Mouse (Mus musculus) stomach, embryonic 15.5 days (tissue): ENCODE data around the gene Pdzd2. TPM values are rescaled to one million over a fixed set of nuclear protein-coding genes. Genes with fewer than 3 reads are reported as not detected.
A peak's percentile ranks its signal among the peaks of the same experiment; 100 is the strongest.

Source experiments
- ATAC-seq: fragments of 200-750 bp; cut with Nextera tagmentation; 2 replicates; pipeline ENCODE4 v1.8.0; 2017; ENCODE audit warnings: low read depth, moderate number of reproducible peaks, moderate TSS enrichment; ENCODE audit not compliant: insufficient read depth, low FRiP score
- H3K27ac ChIP-seq: fragments of 300-500 bp; sonication (generic); 2 replicates; pipeline ENCODE4 v1.5.1; 2015; ENCODE audit warnings: mild to moderate bottlenecking, inconsistent platforms
- H3K27me3 ChIP-seq: fragments of 300-500 bp; sonication (generic); replicated peaks from 2 replicates; pipeline ENCODE4 v1.6.1; 2015; ENCODE audit warnings: inconsistent platforms
- H3K36me3 ChIP-seq: fragments of 300-500 bp; sonication (generic); 2 replicates; pipeline ENCODE4 v1.6.1; 2015; ENCODE audit warnings: inconsistent platforms
- H3K4me1 ChIP-seq: fragments of 300-500 bp; sonication (generic); 2 replicates; pipeline ENCODE4 v1.6.1; 2015; ENCODE audit warnings: inconsistent platforms
- H3K4me2 ChIP-seq: fragments of 300-500 bp; sonication (generic); 2 replicates; pipeline ENCODE4 v1.6.1; 2015; ENCODE audit warnings: mild to moderate bottlenecking, inconsistent platforms
- H3K4me3 ChIP-seq: fragments of 300-500 bp; sonication (generic); replicated peaks from 2 replicates; pipeline ENCODE4 v1.5.1; 2015; ENCODE audit warnings: inconsistent platforms
- H3K9ac ChIP-seq: fragments of 300-500 bp; sonication (generic); 2 replicates; pipeline ENCODE4 v1.6.1; 2015; ENCODE audit warnings: inconsistent platforms
- H3K9me3 ChIP-seq: fragments of 300-500 bp; sonication (generic); 2 replicates; pipeline ENCODE4 v1.6.1; 2016; ENCODE audit warnings: inconsistent platforms
- WGBS: fragments of 180-500 bp; shearing (Covaris S2); methylation state at CpG from one replicate; pipeline ENCODE4 v1.1.7; 2015; 5-methylcytosine and 5-hydroxymethylcytosine counted together
- polyA plus RNA-seq: library from polyadenylated mRNA; unstranded; fragments of >200 nt; fragmentation: Nextera tagmentation; extraction: Ambion mirVana; gene quantifications from 2 replicates; pipeline ENCODE4 v1.2.1, GENCODE M21; 2015

The Pdzd2 gene
- polyA plus RNA-seq, 1 experiment from 2014 or later, result 28.3 TPM

DNA sequence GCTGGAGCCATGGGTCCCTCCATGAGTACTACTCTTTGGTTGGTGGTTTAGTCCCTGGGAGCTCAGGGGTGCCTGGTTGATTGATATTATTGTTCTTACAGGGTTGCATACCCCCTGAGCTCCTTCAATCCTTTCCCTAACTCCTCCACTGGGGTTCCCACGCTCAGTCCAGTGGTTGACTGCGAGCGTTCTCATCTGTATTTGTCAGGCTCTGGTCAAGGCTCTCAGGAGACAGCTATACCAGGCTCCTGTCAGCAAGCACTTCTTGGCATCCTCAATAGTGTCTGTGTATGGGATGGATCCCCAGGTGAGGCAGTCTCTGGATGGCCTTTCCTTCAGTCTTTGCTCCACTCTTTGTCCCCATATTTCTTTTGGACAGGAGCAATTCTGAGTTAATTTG, 392.8 kb downstream of the Pdzd2 start:
- Histone ChIP-seq H3K36me3 (peaks cover 7% of the 10 kb centered on the region), H3K4me1 (no peaks in the 10 kb centered on the region), H3K4me3 (no peak overlapping the region), H3K27me3 (no peaks in the 10 kb centered on the region), H3K27ac (no peak overlapping the region), H3K9me3 (no peaks in the 10 kb centered on the region), H3K4me2 (no peak overlapping the region), H3K9ac (no peak overlapping the region)
- ATAC-seq, result no peak
- WGBS, result 97% methylated on average over 3 of the region's 3 CpGs

DNA sequence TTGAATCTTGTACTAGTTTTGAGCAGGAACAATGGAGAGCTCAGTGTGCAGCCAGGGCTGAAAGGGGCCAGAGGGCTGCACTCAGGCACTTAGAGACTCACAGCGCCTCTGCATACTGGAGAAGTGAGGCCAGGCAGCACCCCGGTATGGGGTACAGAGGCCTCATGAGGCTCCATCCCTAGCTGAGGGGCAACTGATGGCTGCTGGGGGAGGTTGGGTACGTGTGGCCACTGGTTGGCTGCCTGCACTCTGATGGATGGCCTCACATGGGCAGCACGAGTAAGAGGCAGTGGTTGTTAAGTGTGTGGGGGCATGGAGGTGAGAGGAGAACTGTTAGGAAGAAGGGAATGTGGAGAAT, 398.3 kb downstream of the Pdzd2 start:
- no peaks in the 10 kb centered on the region for H3K4me1 ChIP-seq
- no peaks in the 10 kb centered on the region for H3K27me3 ChIP-seq
- WGBS, result 39% methylated on average over 4 of the region's 4 CpGs
- H3K9ac ChIP-seq, result no peak overlapping the region
- no peaks in the 10 kb centered on the region for H3K9me3 ChIP-seq
- 0 out of 2 replicates have a peak, but pooled peaks have one; percentile 43 for ATAC-seq
- H3K4me3 ChIP-seq, result no peak overlapping the region
- peaks cover 7% of the 10 kb centered on the region for H3K36me3 ChIP-seq
- H3K27ac ChIP-seq, result no peak overlapping the region
- H3K4me2 ChIP-seq, result no peak overlapping the region

DNA sequence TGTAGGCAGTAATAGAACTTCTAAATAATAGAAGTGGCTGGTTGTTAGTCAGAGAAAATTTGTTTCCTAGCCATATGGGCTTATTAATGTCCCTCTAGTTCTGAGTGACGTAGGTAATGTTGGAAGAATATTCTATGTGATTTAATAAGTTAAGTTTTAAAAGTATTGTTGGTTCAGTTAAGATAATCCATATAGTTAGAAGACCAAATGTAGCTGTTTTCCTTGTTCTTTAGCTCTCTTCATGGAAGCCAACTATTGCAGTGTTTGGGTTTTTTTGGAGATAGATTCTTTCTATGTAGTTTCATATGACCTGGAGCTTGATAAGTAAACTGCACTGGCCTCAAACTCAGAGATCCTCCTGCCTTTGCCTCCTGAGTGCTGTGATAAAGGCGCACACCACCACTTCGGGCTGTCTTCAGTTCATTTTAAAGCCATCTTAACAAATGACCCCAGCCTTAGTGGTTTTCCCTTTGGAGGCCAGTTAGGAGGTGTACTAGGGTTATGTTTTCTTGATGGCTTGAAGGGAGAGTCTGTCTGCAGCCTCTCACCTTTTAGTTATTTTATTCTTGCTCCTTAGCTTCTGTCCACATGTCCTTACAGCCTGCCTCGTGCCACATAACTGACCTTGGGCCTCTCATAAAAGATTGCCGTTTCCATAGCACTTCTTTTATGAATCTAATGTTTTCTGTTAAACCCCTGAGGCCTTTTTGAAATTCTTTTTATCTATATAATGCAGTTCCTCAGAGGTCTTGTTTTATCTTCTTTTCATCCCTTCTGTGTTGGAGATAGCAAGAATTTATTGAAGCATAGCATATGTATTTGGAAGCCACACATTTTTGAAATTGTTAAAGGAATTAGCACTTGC, 399.0 kb downstream of the Pdzd2 start:
- no peak overlapping the region for H3K4me2 ChIP-seq
- H3K4me1 ChIP-seq, result no peaks in the 10 kb centered on the region
- no peaks in the 10 kb centered on the region for H3K27me3 ChIP-seq
- 75% methylated on average over 5 of the region's 5 CpGs for WGBS
- H3K9ac ChIP-seq, result no peak overlapping the region
- peaks cover 7% of the 10 kb centered on the region for H3K36me3 ChIP-seq
- peak; percentile 47; the same call in 1 of the 2 replicates for ATAC-seq
- H3K9me3 ChIP-seq, result no peaks in the 10 kb centered on the region
- H3K4me3 ChIP-seq, result no peak overlapping the region
- no peak overlapping the region for H3K27ac ChIP-seq

DNA sequence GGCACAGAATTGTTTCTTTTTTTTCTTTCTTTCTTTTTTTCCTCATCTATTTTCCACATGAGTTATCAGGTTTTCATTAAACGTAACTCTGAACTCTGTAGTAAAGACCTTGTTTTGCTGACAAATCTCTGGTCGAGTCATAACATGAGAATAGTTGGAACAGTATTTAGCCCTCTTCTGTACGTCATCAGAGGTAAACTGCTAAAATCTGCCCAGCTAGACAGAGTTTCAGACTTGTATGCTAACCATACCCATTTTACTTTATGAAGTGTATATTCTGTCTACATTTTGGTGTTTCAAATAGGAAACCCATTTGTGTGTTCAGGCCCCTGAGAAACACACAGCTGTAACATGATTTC, 402.0 kb downstream of the Pdzd2 start:
- ATAC-seq, result no peak
- H3K9me3 ChIP-seq, result no peaks in the 10 kb centered on the region
- 68% methylated on average over 3 of the region's 3 CpGs for WGBS

DNA sequence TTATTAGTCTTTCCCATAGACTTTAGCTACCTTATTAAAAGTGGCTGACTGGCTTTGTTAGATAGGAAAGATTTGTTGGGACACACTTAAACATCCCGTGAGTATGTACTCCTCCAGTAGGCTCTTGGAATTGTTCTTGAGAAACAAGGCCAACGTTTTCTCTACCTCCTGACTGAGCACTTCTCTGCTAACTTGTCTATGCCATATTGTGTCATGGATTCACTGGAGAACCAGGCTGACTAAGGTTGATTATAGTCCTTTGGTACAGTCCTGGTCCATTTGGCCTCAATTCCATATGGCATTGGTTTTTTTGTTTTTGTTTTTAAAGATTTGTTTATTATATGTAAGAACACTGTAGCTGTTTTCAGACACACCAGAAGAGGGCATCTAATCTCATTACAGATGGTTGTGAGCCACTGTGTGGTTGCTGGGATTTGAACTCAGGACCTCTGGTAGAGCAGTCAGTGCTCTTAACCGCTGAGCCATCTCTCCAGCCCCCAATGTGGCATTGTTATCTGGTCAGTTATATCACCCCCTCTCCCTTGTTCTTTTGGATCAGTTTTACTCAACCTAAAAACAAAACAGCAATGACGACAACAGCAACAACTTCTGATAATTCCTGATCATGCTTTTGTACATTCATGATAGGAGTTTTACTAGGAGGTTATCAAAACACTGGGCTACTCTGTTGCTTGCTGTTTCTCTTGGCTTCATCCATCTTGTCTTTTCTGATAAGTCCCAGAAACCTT, 402.5 kb downstream of the Pdzd2 start:
- Histone ChIP-seq H3K9me3 (no peaks in the 10 kb centered on the region), H3K36me3 (peaks cover 3% of the 10 kb centered on the region), H3K4me2 (no peak overlapping the region), H3K9ac (no peak overlapping the region), H3K4me3 (no peak overlapping the region), H3K27me3 (no peaks in the 10 kb centered on the region), H3K27ac (no peak overlapping the region), H3K4me1 (no peaks in the 10 kb centered on the region)
- WGBS, result 85% methylated on average over 4 of the region's 4 CpGs
- ATAC-seq, result no peak

More for the DNA sequence above, 402.0 kb downstream of the Pdzd2 start:
- no peaks in the 10 kb centered on the region for H3K27me3 ChIP-seq
- H3K36me3 ChIP-seq, result peaks cover 5% of the 10 kb centered on the region
- no peak overlapping the region for H3K9ac ChIP-seq
- H3K4me1 ChIP-seq, result no peaks in the 10 kb centered on the region
- no peak overlapping the region for H3K4me3 ChIP-seq
- no peak overlapping the region for H3K4me2 ChIP-seq
- no peak overlapping the region for H3K27ac ChIP-seq

DNA sequence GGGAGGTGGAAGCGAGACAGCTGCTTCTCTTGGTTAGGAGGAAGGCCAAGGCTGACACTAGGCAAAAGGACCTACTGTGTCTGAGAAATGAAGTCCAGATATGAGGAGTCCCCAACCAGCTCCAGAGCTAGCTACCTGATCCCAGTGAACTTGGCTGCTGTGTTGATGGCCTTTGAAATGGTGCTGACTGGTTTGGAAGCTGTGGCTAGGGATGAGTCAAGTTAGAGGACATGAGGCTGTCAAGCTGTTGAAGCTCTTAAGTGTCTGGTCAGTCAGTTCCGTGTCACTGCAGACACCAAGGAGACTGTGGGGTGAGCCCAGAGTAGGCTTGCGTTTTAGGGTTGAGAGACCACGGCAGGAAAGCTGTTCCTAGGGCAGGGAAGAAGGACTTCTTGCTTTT, 405.3 kb downstream of the Pdzd2 start:
- Histone ChIP-seq H3K27ac (no peak overlapping the region), H3K27me3 (no peaks in the 10 kb centered on the region), H3K9ac (no peak overlapping the region), H3K4me3 (no peak overlapping the region), H3K9me3 (no peaks in the 10 kb centered on the region), H3K4me1 (peaks cover 13% of the 10 kb centered on the region; the same call in 1 of the 2 replicates), H3K4me2 (no peak overlapping the region), H3K36me3 (no peaks in the 10 kb centered on the region)
- WGBS, result 80% methylated on average over 4 of the region's 4 CpGs
- ATAC-seq, result no peak

DNA sequence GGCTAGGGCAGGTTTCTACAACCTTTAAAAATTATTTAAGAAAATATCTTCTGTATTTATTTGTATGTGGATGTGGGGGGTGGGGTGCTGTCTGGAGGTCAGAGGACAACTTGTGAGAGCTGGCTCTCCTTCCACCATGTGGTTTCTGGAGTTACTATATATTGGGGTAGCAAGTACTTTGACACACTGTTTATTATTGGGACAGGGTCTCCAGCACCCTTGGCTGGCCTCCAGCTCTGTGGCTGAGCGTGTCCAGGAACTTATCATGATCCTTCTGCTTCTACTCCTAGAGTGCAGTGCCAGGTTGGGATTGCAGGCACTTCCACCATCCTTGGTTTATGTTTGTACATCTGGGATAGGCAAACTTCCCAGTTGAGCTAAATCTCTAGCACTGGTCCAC, 408.4 kb downstream of the Pdzd2 start:
- no peak overlapping the region for H3K4me3 ChIP-seq
- H3K4me2 ChIP-seq, result no peak overlapping the region
- no peaks in the 10 kb centered on the region for H3K36me3 ChIP-seq
- peak overlapping the region; percentile 35; the same call in 1 of the 2 replicates for H3K27ac ChIP-seq
- H3K9me3 ChIP-seq, result no peaks in the 10 kb centered on the region
- no peak overlapping the region for H3K9ac ChIP-seq
- peaks cover 13% of the 10 kb centered on the region; the same call in 1 of the 2 replicates for H3K4me1 ChIP-seq
- no peak for ATAC-seq
- no peaks in the 10 kb centered on the region for H3K27me3 ChIP-seq
- 25% methylated on average over 1 of the region's 1 CpGs for WGBS

DNA sequence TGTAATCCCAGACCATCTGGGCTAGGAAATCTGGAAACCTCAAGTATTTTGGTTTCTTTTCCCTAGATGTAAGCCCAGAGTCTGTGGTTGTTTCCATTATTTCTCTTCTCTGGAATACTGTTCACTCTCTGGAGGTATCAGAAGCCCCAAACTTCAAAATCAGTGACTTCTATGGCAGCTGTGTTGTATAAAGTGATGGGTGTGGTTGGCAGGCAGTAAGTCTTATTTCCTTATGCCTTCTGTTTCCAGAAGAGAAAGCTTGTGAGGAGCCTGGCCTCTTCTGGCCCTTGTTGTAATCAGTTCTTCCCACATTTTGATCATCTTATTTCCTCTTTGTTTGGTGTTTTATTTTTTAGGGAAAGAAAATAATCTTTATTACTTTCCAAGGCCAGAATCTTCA, 408.8 kb downstream of the Pdzd2 start:
- no peak overlapping the region for H3K9ac ChIP-seq
- no peak overlapping the region for H3K4me3 ChIP-seq
- peak overlapping the region; percentile 35; the same call in 1 of the 2 replicates for H3K27ac ChIP-seq
- H3K36me3 ChIP-seq, result no peaks in the 10 kb centered on the region
- no peaks in the 10 kb centered on the region for H3K27me3 ChIP-seq
- no peaks in the 10 kb centered on the region for H3K9me3 ChIP-seq
- no peak for ATAC-seq
- peaks cover 13% of the 10 kb centered on the region; the same call in 1 of the 2 replicates for H3K4me1 ChIP-seq
- no peak overlapping the region for H3K4me2 ChIP-seq

DNA sequence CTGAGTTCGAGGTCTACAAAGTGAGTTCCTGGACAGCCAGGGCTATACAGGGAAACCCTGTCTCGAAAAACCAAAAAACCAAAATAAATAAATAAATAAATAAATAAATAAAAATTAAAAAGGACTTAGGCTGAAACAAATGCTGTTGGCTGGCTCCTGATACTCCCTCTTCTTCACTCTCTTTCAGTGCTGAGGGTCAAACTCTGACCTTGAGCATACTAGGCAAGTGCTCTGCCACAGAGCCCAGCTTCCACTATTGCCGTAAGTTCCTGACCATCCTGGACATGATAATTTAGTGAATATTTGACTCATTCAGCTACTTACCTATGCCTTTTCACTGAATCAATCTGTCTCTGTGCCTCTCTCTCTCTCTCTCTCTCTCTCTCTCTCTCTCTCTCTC, 409.3 kb downstream of the Pdzd2 start:
- H3K4me1 ChIP-seq, result peaks cover 16% of the 10 kb centered on the region; the same call in 1 of the 2 replicates
- no peaks in the 10 kb centered on the region for H3K36me3 ChIP-seq
- no peaks in the 10 kb centered on the region for H3K9me3 ChIP-seq
- H3K27me3 ChIP-seq, result no peaks in the 10 kb centered on the region
- 80% methylated on average over 3 of the region's 3 CpGs for WGBS
- no peak overlapping the region for H3K4me2 ChIP-seq
- no peak overlapping the region for H3K27ac ChIP-seq
- ATAC-seq, result no peak
- H3K4me3 ChIP-seq, result no peak overlapping the region
- no peak overlapping the region for H3K9ac ChIP-seq

DNA sequence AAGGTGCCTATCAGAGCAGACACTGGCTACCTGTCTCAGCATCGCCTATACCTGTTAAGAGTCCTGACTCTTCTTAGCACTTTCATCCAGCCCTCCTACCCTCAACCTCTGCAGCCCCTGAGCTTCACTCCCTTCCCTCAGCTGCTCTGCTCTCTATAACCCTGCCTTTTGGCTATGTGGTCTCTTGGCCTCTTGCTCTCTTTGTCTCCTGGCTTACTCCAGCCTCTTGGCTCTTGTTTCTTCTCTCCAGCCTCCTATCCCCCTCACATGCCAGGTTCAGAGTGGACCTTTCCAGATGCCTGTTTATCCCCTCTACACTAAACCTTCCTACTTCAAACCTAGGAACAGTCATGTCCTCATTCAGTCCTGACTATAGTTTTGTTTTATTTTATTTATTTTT, 415.4 kb downstream of the Pdzd2 start:
- Histone ChIP-seq H3K9me3 (no peaks in the 10 kb centered on the region), H3K4me1 (peaks cover 11% of the 10 kb centered on the region; the same call in 1 of the 2 replicates), H3K27ac (no peak overlapping the region), H3K4me2 (no peak overlapping the region), H3K4me3 (no peak overlapping the region), H3K27me3 (no peaks in the 10 kb centered on the region), H3K36me3 (no peaks in the 10 kb centered on the region), H3K9ac (no peak overlapping the region)
- 84% methylated on average over 1 of the region's 1 CpGs for WGBS
- ATAC-seq, result no peak

DNA sequence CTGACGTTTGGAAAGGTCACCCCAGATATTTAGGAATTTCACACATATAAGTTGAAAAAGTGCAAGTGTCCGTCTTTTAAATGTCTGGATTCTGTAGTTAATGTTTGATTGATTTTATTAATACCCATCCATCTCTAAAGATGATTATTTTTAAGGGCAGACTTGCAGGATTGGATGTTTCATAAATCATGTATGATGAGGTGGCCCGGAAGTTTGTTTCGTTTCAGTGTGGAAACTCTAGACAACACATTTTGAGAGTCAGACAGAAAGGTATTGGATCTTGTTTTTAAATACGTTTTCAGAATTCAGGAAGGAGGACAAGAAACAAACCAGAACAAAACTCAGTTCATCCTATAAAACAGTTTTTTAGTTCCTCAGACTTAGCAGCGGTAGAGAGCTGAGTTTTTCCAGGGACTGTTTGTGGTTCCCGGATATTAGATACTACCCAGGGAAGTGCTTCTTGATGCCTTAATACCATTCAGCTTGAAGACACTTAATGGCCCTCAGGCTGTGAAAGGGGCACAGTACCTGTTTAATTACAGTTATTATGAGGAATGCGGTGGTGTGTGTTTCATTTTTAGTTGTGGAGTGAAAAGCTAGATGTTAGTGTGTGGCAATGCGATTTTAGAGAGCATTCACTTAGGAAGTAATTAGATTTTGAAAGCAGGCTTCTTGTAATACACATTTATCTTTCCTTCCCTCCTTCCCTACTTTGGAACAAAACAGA, 416.9 kb downstream of the Pdzd2 start:
- H3K9me3 ChIP-seq, result no peaks in the 10 kb centered on the region
- H3K27me3 ChIP-seq, result no peaks in the 10 kb centered on the region
- H3K27ac ChIP-seq, result no peak overlapping the region
- H3K4me3 ChIP-seq, result peak overlapping the region; percentile 100
- peak overlapping the region; percentile 76 for H3K4me2 ChIP-seq
- 8% methylated on average over 9 of the region's 9 CpGs for whole genome bisulfite sequencing
- no peaks in the 10 kb centered on the region for H3K36me3 ChIP-seq
- peak overlapping the region; percentile 97; the same call in 1 of the 2 replicates for H3K9ac ChIP-seq
- no peak for ATAC-seq
- peaks cover 11% of the 10 kb centered on the region; the same call in 1 of the 2 replicates for H3K4me1 ChIP-seq
